Mouse (Mus musculus): ENCODE data around the gene Ubqln2. TPM values are rescaled to one million over a fixed set of nuclear protein-coding genes. Genes with fewer than 3 reads are reported as not detected.
A peak's percentile ranks its signal among the peaks of the same experiment; 100 is the strongest.

Gene Ubqln2
- polyA plus RNA-seq (2012; rRNA removed) = 12.3 and 17.5 TPM in 2 replicates

- peaks cover 5% of the 10 kb centered on the region; the same call in 1 of the 2 replicates for H3K4me1 ChIP-seq (ENCODE audit: control insufficient read depth, insufficient read depth, insufficient read length, low read length)
- H3K36me3 ChIP-seq (ENCODE audit: control insufficient read depth, insufficient read depth, low read length) = no peaks in the 10 kb centered on the region; the same call in 1 of the 2 replicates
- no peaks in the 10 kb centered on the region for H3K27me3 ChIP-seq (ENCODE audit: control insufficient read depth, insufficient read depth, low read length)
- WGBS = 21% methylated on average over 68 of the region's 76 CpGs
- H3K4me3 ChIP-seq (ENCODE audit: low read depth, low read length) = peak within 1 kb of the TSS; percentile 100
- H3K27ac ChIP-seq (ENCODE audit: insufficient read depth, low read depth, low read length) = peak within 1 kb of the TSS; percentile 86
- TF ChIP-seq CTCF (IDR thresholded peaks at IDR 0.05; ENCODE audit: extremely low read depth, insufficient read length, insufficient replicate concordance, low read depth, low read length) (no peak), POLR2A (IDR thresholded peaks at IDR 0.05; ENCODE audit: low read depth, low read length) (peak; percentile 78)
Measured at GRCm38 (mm10) chrX:153497688-153498516, at the start of gene Ubqln2. Gene Ubqln2, plus strand, starts transcription at chrX:153498227.

GRCm38 (mm10) chrX:153451946-153452345 lies 46.1 kb upstream of the Ubqln2 start:
- TF ChIP-seq POLR2A (IDR thresholded peaks at IDR 0.05; ENCODE audit: low read depth, low read length) (no peak), CTCF (IDR thresholded peaks at IDR 0.05; ENCODE audit: extremely low read depth, insufficient read length, insufficient replicate concordance, low read depth, low read length) (no peak)
- Histone ChIP-seq H3K27ac (ENCODE audit: insufficient read depth, low read depth, low read length) (no peak overlapping the region), H3K27me3 (ENCODE audit: control insufficient read depth, insufficient read depth, low read length) (no peaks in the 10 kb centered on the region), H3K4me3 (ENCODE audit: low read depth, low read length) (no peak overlapping the region), H3K4me1 (ENCODE audit: control insufficient read depth, insufficient read depth, insufficient read length, low read length) (no peaks in the 10 kb centered on the region), H3K36me3 (ENCODE audit: control insufficient read depth, insufficient read depth, low read length) (no peaks in the 10 kb centered on the region)
- 62% methylated on average over 5 of the region's 5 CpGs for WGBS

GRCm38 (mm10) chrX:153476760-153477248 lies 21.2 kb upstream of the Ubqln2 start:
- whole genome bisulfite sequencing = 65% methylated on average over 8 of the region's 8 CpGs
- H3K27ac ChIP-seq (ENCODE audit: insufficient read depth, low read depth, low read length) = no peak overlapping the region
- H3K27me3 ChIP-seq (ENCODE audit: control insufficient read depth, insufficient read depth, low read length) = no peaks in the 10 kb centered on the region
- H3K4me1 ChIP-seq (ENCODE audit: control insufficient read depth, insufficient read depth, insufficient read length, low read length) = no peaks in the 10 kb centered on the region
- TF ChIP-seq POLR2A (IDR thresholded peaks at IDR 0.05; ENCODE audit: low read depth, low read length) (no peak), CTCF (IDR thresholded peaks at IDR 0.05; ENCODE audit: extremely low read depth, insufficient read length, insufficient replicate concordance, low read depth, low read length) (no peak)
- no peak overlapping the region for H3K4me3 ChIP-seq (ENCODE audit: low read depth, low read length)
- H3K36me3 ChIP-seq (ENCODE audit: control insufficient read depth, insufficient read depth, low read length) = no peaks in the 10 kb centered on the region

GRCm38 (mm10) chrX:153492326-153492725 lies 5.7 kb upstream of the Ubqln2 start:
- WGBS = 25% methylated on average over 3 of the region's 3 CpGs
- Histone ChIP-seq H3K4me1 (ENCODE audit: control insufficient read depth, insufficient read depth, insufficient read length, low read length) (no peaks in the 10 kb centered on the region), H3K27ac (ENCODE audit: insufficient read depth, low read depth, low read length) (no peak overlapping the region), H3K27me3 (ENCODE audit: control insufficient read depth, insufficient read depth, low read length) (no peaks in the 10 kb centered on the region), H3K36me3 (ENCODE audit: control insufficient read depth, insufficient read depth, low read length) (no peaks in the 10 kb centered on the region), H3K4me3 (ENCODE audit: low read depth, low read length) (no peak overlapping the region)
- TF ChIP-seq CTCF (IDR thresholded peaks at IDR 0.05; ENCODE audit: extremely low read depth, insufficient read length, insufficient replicate concordance, low read depth, low read length) = no peak
- TF ChIP-seq POLR2A (IDR thresholded peaks at IDR 0.05; ENCODE audit: low read depth, low read length) = no peak

- 27% methylated on average over 30 of the region's 30 CpGs for WGBS
- H3K4me3 ChIP-seq (ENCODE audit: low read depth, low read length) = peak overlapping the region; percentile 100
- H3K36me3 ChIP-seq (ENCODE audit: control insufficient read depth, insufficient read depth, low read length) = no peaks in the 10 kb centered on the region; the same call in 1 of the 2 replicates
- H3K27me3 ChIP-seq (ENCODE audit: control insufficient read depth, insufficient read depth, low read length) = no peaks in the 10 kb centered on the region
- H3K27ac ChIP-seq (ENCODE audit: insufficient read depth, low read depth, low read length) = peak overlapping the region; percentile 86; the same call in 1 of the 2 replicates
- TF ChIP-seq CTCF (IDR thresholded peaks at IDR 0.05; ENCODE audit: extremely low read depth, insufficient read length, insufficient replicate concordance, low read depth, low read length) = no peak
- no peak for TF ChIP-seq POLR2A (IDR thresholded peaks at IDR 0.05; ENCODE audit: low read depth, low read length)
- peaks cover 5% of the 10 kb centered on the region; the same call in 1 of the 2 replicates for H3K4me1 ChIP-seq (ENCODE audit: control insufficient read depth, insufficient read depth, insufficient read length, low read length)
Measured at GRCm38 (mm10) chrX:153498665-153499293, 752 bp downstream of the Ubqln2 start.

- Histone ChIP-seq H3K4me3 (ENCODE audit: low read depth, low read length) (peak overlapping the region; percentile 100), H3K36me3 (ENCODE audit: control insufficient read depth, insufficient read depth, low read length) (no peaks in the 10 kb centered on the region; the same call in 1 of the 2 replicates), H3K27ac (ENCODE audit: insufficient read depth, low read depth, low read length) (no peak overlapping the region), H3K27me3 (ENCODE audit: control insufficient read depth, insufficient read depth, low read length) (no peaks in the 10 kb centered on the region), H3K4me1 (ENCODE audit: control insufficient read depth, insufficient read depth, insufficient read length, low read length) (peaks cover 5% of the 10 kb centered on the region; the same call in 1 of the 2 replicates)
- 73% methylated on average over 32 of the region's 32 CpGs for WGBS
- TF ChIP-seq POLR2A (IDR thresholded peaks at IDR 0.05; ENCODE audit: low read depth, low read length) (no peak), CTCF (IDR thresholded peaks at IDR 0.05; ENCODE audit: extremely low read depth, insufficient read length, insufficient replicate concordance, low read depth, low read length) (no peak)
Measured at GRCm38 (mm10) chrX:153499294-153500046, 1.4 kb downstream of the Ubqln2 start.

Data from small intestine, adult 2 months (tissue).